Mouse (Mus musculus): ENCODE measurements at regions not wholly inside any gene's neighbourhood (a gene's known extent, or its start where the extent isn't known, plus 50 kb on each side); places are given as distances from the start of the nearest gene placed in this dataset.
"Not testable (repeated sequence)": the region's sequence is repeated elsewhere in the genome, so short reads cannot be mapped to it uniquely, and the experiment has no call there.

DNA sequence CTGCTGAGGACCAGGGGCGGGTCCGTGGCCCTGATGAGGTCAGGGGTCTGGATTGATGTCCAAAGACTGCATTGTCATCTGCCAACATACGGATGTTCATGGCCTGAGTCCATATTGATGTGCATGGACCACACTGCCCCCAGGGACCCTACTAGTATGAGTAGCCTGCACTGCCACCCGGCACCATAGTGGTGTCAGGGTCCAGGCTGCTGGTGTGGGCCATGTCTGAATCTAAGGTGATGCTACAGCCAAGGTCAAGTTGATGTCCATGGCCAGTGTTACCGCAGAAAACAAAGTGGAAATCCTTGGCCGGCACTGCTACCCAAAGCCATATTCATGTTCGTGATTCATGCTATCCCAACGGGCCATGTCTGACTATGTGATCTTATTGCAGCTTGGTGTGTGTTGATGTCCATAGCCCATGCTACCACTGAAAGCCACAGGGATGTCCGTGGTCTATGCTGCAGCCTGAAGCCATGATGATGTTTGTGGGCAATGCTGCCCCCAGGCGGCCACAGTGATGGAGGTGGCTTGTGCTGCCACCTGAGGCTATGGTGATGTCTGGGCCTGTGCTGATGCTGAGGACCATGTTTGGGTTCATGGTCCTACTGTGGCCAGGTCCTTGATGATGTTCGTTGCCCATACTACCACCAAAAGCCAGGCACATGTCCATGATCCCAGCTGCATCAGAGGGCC lies 130.5 kb downstream of the Iqub start:
- DNase-seq: peak; percentile 4

DNA sequence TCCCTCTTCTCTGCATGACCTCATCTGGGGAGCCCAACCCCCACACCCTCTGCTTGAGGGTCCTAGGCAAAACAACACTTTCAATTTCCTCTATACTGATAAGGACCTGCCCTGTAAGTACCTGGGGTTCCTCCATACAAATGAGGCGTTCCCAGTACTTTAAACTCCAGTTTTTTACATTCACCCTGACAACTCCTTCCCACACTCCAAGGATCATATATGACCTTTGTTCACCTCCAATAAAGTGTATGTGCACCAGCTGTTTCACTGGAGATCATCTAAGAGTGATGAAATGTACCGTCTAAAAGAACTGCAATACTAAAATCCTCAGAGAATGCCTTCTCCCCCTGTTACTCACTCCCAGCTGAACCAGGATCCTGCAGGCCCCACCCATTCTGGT lies 135.0 kb downstream of the Iqub start:
- DNase-seq: no peak

DNA sequence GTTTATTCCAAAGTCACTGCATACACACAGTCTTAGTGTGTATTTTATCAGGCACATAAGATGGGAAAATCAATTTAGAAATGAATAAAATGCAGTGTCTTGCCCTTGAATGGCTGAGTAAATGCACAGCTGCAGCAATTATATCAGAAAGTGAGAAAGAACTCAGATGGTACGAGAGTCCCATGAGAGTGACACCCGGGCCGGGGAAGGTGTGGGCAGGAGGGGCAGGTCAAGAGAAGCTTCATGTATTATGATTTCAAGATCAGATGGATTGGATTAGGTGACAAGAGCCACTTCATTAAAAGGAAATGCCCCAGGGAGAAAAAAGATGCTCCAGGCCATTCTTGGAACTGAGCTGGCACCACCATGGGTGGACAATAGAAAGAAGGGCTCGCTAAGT lies 138.1 kb downstream of the Iqub start:
- DNase-seq: no peak

DNA sequence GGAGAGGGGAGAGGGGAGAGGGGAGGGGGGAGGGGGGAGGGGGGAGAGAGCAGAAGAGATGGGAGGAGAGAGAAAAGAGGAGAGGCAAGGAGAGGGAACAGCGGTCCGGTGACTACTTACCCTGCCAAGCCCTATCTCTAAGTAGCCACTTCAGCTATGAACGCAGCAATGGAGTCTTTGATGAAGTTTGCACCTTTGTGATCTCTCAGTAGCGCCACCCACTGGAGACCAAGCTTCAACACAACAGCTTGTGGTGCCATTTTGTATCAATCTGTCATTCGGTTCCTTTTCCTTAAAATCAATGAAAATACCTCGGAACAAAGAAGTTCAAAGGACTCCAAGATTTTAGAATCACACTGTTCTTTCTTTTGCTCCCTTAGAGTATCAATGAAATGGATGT lies 141.7 kb downstream of the Iqub start:
- DNase-seq: no peak

DNA sequence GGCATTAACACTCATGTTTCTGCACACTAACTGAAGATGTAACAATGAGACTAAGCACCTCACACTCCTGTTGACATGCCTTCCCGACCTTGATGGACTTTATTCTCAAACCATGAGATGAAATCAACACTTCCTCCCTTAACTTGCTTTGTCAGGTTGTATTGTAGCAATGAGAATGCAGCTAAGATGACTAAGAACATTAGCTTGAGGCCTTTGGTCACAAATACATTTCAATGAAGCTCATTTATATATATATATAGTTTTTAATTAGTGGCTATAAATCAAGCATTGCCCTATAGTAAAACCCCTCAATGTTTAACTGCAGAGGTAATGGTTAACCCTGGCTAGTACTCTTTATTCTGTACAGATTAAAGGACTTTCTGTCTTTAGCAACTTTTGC lies 143.2 kb downstream of the Iqub start:
- no peak for DNase-seq

DNA sequence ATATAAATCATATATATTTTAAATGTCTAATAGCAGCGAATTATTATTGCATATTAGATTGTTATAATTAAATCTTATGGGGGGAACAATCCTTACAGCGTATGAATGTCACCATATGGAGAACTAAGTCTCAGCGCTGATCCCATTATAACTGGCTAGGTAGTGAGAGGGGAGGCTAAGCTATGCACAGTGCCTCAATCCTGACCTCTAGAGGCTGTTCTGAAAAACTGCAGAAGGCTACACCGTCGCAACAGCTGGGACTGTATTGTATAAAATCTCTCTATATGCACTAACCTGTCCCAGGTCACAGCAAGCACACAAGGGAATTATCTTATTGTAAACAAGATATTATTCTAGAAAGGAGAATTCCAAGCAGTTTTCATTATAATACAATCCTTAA lies 164.0 kb downstream of the Iqub start:
- DNase-seq: peak; percentile 32

DNA sequence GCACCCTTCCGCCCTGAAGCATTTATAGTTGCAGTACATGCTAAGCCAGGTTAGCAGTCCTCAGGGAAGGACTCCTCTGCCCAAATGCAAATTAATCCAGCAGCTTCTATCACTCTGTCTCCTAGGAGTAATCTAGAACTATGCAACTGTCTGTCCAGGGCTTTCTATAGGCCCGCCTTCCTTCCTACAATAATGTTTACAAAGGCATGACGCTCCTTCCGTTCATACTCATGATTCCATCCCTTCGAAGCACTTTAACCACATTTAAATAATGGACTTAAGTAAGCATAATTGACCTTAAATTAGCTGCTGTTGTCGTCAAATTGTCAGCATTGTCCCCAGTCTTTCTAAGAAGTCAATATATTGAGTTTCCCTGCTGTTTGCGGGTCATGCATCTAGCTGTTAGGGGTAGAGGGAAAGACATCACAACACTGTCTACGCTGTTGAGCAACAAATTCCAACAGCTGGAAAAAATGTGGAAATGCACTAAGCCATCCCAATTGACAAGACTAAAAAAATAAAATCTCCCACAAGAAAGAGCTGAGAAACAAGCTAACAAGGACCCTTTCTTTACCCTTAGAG lies 166.3 kb downstream of the Iqub start:
- no peak for DNase-seq

DNA sequence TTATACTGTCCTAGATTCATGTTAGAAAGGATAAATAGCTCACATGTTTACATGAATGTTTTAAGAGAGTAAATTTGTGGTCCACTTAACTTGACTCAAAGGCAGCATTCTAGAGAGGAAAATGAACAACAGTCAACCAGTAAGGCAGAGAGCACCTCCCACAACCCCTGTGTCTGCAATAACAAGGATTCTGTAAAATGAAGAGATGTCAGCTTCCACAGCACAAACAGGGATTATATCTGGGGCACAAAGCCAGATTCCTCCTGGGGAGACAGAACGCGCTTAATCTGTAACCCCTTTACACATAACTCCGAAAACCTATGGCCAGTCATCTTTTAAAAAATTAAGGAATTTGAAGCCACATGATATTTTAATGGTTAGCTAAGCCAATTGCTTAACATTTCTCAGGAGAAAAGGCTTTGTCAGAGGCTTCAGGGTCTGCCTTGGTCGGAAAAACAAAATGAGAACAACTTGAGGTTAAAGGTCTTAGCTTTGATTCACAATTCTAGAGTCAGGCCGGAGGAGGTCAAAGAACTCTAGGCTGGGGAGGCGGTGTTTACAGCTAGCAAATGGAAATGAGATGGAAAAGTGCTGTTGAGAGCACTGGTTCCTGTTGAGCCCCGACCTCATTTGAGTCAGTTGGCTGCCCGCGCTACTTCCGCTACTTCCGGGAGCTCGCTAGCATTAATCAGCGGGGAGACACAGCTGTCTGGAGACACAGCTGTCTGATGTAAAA lies 167.0 kb downstream of the Iqub start:
- peak; percentile 63 for DNase-seq

DNA sequence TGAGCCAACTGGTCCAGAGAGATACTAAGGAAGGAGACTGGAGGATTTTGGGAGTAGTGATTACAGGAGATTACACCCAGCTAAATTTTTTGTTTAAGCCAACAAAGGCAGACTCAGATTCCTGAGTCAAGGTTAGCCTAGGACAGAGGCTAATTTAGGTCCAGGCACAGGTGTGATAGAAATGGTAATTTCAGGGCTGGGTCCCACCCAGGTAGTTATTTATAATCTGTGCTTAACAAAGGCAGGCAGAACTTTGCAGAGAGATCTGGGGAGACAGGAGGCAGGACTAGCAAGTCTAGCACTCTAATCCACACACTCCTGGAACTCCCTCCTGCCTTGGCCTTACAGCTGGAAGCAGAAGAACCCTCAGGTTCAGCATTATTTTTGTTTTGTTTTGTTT lies 172.4 kb downstream of the Iqub start:
- DNase-seq: no peak

DNA sequence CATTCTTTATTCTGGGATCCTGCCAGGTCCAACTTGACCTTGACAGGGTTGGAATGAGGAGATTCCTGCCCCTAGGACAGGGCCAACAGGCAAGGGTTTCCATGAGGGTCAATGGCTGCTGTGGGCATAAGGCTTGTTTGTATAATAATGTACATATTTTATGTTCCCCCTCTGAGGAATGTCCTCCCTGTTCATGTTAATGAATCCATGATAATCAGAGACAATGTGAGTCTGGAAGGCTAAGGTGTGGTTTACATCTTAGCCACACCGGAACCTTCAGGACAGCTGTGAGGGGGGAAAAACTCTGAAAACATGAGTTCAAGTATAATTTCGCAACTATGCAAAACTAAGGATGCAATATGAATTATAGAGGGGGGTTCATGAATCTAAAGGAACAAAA lies 172.8 kb downstream of the Iqub start:
- DNase-seq: no peak

DNA sequence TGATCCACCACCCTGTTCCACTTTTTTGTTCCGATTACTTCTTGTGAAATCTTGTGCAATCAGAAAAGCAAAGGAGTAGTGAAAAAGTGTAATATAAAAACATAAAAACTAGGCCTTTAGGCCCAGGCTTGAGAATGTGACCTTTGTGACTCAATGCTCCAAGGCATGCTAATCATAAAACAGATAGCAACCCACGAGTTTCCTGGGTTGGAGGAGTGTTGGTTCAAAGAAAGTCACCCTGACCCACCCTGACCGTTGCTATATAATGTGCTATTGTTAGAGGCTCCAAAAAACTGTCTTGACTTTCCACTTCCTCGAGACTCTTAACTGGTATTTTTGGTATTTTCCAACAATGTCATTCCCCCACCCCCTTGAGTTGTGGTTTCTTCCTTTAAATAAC lies 172.2 kb upstream of the Slc13a1 start:
- DNase-seq: not testable (repeated sequence)

DNA sequence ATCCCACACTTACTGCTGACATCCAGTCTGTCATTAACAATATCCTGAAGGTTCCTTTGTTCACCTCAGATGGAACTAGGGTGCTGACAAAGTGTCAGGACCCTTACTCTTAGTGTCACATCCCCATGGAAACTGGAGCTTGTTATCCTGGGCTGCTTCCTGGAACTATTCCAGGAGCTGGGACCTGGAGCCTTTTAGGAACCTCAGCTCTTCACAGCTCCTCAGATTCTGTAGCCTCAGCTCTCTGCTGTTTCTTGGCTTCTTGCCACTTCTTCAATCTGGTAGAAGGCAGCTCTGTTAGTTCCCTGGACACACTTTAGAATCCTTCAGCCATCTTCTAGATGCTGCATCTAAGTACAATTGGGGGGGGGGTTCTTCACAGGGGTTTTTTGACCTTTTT lies 157.3 kb upstream of the Slc13a1 start:
- no peak for DNase-seq

DNA sequence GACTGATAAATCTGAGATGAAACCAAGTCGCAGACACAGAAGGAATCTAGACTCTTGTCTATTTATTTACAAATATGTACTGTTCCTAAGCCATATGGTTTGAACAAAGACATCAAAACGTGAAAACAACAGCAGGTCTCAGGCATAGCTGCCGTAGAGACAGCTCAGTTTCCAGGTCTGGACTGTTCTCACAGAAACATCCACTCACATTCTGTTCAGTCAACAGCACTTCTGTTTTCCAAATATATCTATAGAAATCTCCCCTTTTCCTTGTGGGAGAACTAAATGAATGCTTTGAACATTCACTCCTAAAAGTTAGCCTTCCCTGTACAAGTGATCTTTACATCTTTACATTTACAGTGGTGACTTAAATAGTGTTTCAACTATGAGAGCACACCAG lies 156.8 kb upstream of the Slc13a1 start:
- DNase-seq: no peak

DNA sequence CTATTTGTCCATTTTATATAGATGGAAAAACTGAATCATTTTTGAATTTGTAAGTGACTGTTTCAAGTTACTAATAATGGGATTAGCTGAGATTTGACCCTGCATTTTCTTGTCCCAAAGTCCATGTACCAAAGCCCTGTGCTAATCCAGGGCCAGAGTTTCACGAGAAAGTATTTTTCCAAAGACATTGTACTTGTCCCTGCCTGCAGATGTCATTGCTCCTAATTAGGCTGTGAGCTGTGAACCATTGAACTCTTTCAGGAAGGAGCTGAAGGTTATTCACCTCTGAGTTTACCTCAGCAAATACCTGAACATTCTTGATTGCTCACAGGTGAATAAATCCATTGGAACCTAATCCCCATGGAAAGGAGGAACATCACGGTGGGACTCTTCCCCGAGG lies 154.5 kb upstream of the Slc13a1 start:
- DNase-seq: no peak

DNA sequence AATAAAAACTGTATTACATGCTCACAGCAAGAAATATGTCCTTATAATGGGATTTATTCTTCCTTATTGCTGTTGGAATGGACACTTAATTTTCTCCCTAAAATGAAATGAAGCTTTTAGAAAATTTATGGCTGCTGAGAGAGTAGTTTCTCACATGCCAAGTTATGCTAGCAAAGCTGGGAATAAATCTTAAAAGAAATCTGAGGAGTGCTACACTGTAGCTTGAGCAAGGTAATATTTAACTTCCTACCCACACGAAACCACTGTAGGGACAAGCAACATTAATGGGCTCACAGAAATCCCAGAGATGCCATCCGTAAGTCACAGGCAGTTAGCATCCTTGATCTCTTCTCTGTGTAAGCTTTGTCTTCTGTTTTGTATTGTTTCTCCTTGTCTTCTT lies 151.0 kb upstream of the Slc13a1 start:
- no peak for DNase-seq

DNA sequence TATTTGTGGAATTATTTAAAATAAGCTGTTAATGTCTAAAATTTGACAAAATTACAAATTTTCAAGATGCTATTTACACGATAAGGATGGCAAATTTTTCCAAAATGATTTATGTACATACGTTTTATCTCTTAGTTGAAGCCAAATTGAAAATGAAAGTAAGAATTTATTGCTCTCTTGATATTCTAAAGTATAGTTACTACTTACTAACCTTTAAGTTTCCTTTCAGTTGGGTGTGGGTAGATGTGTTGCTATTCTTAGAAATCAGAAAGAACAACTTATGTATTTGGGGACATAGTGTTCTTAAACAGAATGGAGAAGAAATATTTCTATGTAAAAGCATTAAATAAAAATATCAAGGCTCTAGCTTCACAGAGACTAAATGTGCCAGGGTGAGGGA lies 142.8 kb upstream of the Slc13a1 start:
- DNase-seq: no peak

DNA sequence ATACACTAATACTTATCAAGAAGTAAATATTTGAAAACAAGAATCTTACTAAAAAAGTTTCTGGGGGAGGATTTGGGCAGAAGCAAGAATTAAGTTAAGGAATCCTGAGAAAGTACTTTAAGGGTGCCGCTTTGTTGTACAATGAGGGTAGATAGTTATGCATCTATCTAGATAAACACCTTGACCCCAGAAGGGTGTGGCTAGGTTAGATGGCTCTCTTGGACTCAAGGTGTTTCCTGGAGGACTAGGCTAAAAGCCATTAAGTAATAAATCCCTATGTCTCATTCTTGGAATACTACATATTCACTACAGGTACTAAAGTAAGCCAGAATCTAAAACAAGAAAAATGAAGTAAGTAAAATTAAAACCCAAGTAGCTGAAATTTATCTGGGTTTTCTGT lies 141.9 kb upstream of the Slc13a1 start:
- DNase-seq: no peak

DNA sequence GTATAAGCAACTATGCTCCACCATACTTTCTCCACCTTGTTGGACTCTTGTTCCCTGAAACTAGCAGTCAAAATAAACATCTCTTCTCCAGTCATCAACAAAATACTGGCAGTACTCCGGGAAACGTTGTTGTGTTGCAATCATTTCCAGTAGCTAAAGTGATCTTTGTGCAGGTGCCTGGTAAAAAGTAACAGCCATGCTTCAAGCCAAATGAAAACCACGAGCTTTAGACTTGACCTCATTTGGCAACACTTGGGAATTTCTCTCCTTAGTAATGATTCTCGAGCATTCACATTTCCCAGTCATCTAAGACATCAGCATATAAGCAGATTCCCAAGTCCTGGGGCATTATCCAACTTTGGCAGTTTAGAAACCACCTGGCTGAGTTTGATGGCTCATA lies 133.8 kb upstream of the Slc13a1 start:
- DNase-seq: no peak

DNA sequence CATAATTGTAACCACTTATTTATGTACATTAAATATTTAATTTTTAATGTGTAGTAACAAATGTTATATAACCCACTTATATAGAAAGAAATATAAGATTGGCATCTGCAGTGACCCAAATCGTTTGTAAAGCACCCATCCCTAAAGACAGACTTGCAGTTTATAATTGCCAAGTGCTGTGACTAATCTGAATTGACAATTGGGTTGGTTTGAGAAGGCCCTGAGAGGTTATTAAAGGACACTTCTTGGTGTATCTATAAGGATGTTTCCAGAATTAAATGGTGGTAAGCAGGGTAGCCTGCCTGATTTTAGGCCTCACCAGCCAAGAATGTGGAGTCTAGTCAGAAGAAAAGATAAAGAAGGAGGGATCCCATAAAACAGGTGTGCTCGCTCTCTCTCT lies 133.3 kb upstream of the Slc13a1 start:
- no peak for DNase-seq

DNA sequence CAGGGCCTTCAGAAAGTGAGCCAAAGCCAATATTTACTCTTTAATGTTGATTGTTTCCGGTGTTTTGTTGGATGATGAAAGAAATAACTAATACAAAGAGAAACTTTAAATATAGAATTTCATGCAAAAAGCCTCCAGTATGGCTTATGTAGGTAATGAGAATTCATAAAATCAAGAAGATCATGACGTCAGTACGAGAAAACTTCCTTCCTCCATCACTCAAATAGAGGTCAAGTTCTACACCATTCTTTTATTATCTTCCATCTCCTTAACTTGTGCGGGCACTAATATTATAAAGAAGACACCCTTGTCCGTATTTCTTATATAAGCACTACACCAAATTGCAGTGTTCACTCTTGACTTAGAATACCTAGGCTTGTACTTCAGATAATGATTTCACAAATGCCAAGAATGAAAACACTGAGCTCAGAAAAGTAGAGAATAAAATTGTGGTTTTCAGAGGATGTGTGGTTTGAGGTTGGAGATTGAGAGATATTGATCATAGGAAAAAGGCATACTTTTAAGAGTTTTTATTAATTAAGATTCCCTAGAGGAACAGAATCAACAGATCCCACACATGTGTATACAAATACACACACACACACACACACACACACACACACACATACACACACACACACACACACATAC lies 130.8 kb upstream of the Slc13a1 start:
- no peak for DNase-seq

DNA sequence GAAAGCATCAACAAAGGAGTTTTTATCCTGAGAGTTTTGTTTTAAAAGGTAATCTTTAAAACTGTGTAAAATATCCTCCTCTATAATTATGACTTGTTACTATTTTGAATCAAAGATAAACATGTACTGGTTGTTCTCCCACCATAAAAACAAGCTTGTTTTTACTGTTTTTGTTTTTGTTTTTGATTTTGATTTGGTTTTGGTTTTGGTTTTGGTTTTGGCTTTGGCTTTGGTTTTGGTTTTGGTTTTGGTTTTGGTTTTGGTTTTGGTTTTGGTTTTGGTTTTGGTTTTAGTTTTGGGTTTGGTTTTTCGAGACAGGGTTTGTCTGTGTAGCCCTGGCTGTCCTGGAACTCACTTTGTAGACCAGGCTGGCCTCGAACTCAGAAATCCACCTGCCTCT lies 120.9 kb upstream of the Slc13a1 start:
- DNase-seq: not testable (repeated sequence)

DNA sequence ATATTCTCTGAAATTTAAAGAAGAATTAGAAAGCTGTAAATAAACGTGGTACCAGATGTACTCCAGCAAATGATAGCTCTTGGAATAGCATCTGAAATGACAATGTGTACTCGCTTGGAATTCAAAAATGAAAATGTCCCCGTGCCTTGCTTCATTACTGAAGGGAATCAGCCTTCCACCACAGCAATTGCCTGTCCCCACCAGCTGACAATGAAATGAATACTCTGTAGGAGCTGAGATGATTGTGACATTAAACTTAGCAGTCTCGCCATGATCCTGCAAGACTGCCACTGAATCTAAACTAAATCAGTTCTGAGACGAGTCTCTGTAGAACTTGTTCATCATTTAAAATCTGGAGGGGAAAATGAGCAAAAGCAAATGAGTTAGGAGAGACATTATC lies 104.9 kb upstream of the Slc13a1 start:
- DNase-seq: no peak

DNA sequence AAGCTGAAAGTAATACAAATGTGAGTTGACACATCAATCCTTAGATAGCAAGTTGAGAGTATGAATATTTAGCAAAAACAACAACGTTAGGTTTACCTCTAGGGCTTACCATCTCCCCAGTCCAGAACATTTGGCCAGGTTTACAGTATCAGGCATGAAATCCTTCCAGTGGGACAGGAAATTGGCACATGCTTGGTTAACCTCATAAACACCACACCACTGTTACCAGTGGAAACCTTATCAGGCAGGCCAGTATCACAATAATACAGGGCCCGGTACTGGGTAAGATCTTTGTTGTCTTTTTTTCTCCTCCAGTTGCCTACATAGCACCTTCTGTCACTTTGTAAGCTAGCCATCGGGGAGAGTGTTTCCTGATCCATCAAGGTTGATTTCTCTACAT lies 101.7 kb upstream of the Slc13a1 start:
- no peak for DNase-seq

DNA sequence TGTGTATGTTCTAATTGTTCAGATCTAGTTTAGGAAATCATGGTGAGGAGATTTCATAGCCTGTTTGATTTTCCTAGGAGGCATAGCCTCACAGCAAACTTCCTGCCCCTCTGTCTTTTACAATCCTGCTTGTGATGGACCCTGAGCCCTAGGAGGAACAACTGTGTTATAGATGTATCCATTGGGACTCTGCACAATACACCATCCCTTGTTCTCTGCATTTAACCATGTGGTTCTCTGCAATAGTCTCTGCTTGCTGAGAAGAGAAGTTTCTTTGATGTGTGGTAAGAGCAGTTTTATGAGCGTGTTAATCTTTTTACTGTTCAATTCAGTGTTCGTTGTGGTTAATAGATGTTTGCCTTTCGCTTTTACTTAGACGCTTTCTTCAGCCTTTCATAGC lies 95.9 kb upstream of the Slc13a1 start:
- no peak for DNase-seq

Data from thymus, postnatal 14 days (tissue).